Mouse (Mus musculus) liver, postnatal 0 days (tissue): ENCODE data around the gene Srgn. TPM values are rescaled to one million over a fixed set of nuclear protein-coding genes. Genes with fewer than 3 reads are reported as not detected.

Experiments
- ATAC-seq: fragments of 200-750 bp; cut with Nextera tagmentation; 2 replicates; pipeline ENCODE4 v1.8.0; 2017; ENCODE audit warnings: mild to moderate bottlenecking, moderate library complexity
- DNase-seq: peaks from one replicate; pipeline ENCODE4 v3.0.0-alpha.2; 2016
- H3K27ac ChIP-seq: fragments of 300-500 bp; sonication (generic); 2 replicates; pipeline ENCODE4 v1.5.1; 2014; ENCODE audit warnings: antibody characterized with exemption, moderate library complexity, mild to moderate bottlenecking, low read depth
- H3K27me3 ChIP-seq: fragments of 300-500 bp; sonication (generic); 2 replicates; pipeline ENCODE4 v1.6.1; 2014; ENCODE audit warnings: low read length, control low read depth, mixed read lengths; ENCODE audit not compliant: insufficient read depth
- H3K36me3 ChIP-seq: fragments of 300-500 bp; sonication (generic); replicated peaks from 2 replicates; pipeline ENCODE4 v1.6.1; 2014; ENCODE audit warnings: mild to moderate bottlenecking, control low read depth, low read length, moderate library complexity, mixed read lengths; ENCODE audit not compliant: insufficient read depth
- H3K4me1 ChIP-seq: fragments of 300-500 bp; sonication (generic); 2 replicates; pipeline ENCODE4 v1.6.1; 2014; ENCODE audit warnings: antibody characterized with exemption, mild to moderate bottlenecking, control low read depth; ENCODE audit not compliant: insufficient read depth
- H3K4me2 ChIP-seq: fragments of 300-500 bp; sonication (generic); 2 replicates; pipeline ENCODE4 v1.6.1; 2014; ENCODE audit warnings: low read depth, mild to moderate bottlenecking, low read length, moderate library complexity, mixed read lengths
- H3K4me3 ChIP-seq: fragments of 300-500 bp; sonication (generic); 2 replicates; pipeline ENCODE4 v1.5.1; 2014; ENCODE audit warnings: low read depth, low read length
- H3K9ac ChIP-seq: fragments of 300-500 bp; sonication (generic); replicated peaks from 2 replicates; pipeline ENCODE4 v1.6.1; 2014; ENCODE audit warnings: mild to moderate bottlenecking, moderate library complexity
- H3K9me3 ChIP-seq: fragments of 300-500 bp; sonication (generic); 2 replicates; pipeline ENCODE4 v1.6.1; 2016; ENCODE audit warnings: mild to moderate bottlenecking, control low read depth, low read length, mixed read lengths
- CTCF ChIP-seq: sonication (generic); IDR thresholded peaks from 2 replicates; pipeline ENCODE4 v1.5.1; 2016; ENCODE audit warnings: antibody characterized with exemption, low read depth
- EP300 ChIP-seq: IDR thresholded peaks from 2 replicates; pipeline ENCODE4 v1.6.1; 2016; ENCODE audit warnings: antibody characterized with exemption, low read depth, mild to moderate bottlenecking
- WGBS: fragments of 180-500 bp; shearing (Covaris S2); extraction: QIAGEN DNeasy Blood & Tissue Kit; methylation state at CpG from one replicate; pipeline ENCODE4 v1.1.7; 2014; ENCODE audit not compliant: insufficient replicate concordance; 5-methylcytosine and 5-hydroxymethylcytosine counted together
- polyA plus RNA-seq: library from polyadenylated mRNA; unstranded; fragments of >200 nt; fragmentation: Nextera tagmentation; extraction: Ambion mirVana; gene quantifications from 2 replicates; pipeline ENCODE4 v1.2.1, GENCODE M21; 2015

Gene Srgn
- polyA plus RNA-seq, 1 experiment from 2014 or later, result 108 TPM

DNA sequence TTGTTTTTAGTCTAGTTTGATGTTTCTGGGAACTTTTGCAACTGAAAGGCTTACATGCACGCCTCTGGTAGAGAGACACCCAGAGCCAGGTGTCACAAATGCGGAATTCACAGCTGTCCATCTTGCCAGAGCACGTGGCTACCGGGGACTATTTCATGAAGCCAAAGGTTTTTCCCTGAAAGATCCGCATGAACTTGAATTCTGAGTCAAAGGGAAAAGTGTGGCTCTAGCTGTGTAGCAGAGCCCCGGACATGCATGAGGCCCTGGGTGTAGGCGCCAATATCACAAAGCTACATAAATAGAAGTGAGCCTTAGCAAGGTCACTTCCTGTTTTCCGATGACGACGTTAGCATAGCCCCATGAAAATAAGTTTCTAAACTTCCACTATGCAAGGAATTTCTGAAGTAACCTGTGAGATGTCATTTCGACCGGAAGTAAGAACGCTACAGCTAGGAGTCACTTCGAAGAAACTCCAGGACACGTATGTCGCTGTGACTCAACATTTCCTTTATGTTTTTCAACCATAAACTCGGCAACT is 21.2 kb downstream of the Srgn start:
- peak; percentile 53 for DNase-seq
- Histone ChIP-seq H3K36me3 (no peaks in the 10 kb centered on the region), H3K4me3 (peak overlapping the region; percentile 50), H3K4me2 (peak overlapping the region; percentile 80), H3K27ac (peak overlapping the region; percentile 95), H3K27me3 (no peaks in the 10 kb centered on the region), H3K9ac (peak overlapping the region; percentile 59), H3K4me1 (peaks cover 43% of the 10 kb centered on the region), H3K9me3 (no peaks in the 10 kb centered on the region)
- WGBS, result 28% methylated on average over 17 of the region's 17 CpGs
- TF ChIP-seq EP300 (peak; percentile 78), CTCF (no peak)
- peak; percentile 60 for ATAC-seq

DNA sequence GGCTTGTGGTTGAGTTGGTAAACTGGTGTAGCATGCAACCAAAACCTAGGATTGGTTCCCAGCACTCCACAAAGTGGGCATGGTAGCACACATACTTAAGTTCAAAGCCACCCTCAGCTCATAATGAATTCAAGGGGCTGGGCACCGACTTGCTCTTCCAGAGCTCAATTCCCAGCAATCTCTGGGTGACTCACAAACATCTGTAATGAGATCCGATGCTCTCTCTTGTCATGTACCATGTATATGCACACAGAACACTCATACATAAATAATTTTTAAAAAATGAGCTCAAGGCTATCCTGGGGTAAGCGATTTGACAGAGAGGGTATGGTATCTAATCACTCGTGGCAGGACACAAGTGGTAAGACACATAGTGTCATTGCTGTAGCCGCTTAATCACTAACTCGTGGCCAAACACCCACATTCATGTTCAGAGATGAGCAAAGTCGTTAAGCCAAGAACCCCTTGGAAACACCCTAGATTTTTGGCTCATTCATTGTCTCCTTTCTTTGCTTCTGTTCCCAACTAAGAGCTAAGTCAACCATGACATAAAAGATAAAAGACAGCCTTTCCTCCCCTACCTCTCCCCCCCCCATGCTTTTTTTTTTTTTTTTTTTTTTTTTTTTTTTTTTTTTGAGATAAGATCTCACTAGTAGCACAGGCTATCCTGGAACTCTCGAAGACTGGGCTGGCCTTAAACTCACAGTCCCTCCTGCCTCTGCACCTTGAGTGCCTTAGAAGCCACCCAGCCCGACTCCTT is 21.8 kb downstream of the Srgn start:
- 49% methylated on average over 9 of the region's 9 CpGs for WGBS
- no peak for ATAC-seq
- Histone ChIP-seq H3K9me3 (no peaks in the 10 kb centered on the region), H3K27me3 (no peaks in the 10 kb centered on the region), H3K4me2 (peak overlapping the region; percentile 80), H3K9ac (peak overlapping the region; percentile 59), H3K27ac (peak overlapping the region; percentile 95), H3K4me1 (peaks cover 48% of the 10 kb centered on the region), H3K4me3 (peak overlapping the region; percentile 50), H3K36me3 (no peaks in the 10 kb centered on the region)
- no peak for DNase-seq
- TF ChIP-seq CTCF (no peak), EP300 (no peak)

DNA sequence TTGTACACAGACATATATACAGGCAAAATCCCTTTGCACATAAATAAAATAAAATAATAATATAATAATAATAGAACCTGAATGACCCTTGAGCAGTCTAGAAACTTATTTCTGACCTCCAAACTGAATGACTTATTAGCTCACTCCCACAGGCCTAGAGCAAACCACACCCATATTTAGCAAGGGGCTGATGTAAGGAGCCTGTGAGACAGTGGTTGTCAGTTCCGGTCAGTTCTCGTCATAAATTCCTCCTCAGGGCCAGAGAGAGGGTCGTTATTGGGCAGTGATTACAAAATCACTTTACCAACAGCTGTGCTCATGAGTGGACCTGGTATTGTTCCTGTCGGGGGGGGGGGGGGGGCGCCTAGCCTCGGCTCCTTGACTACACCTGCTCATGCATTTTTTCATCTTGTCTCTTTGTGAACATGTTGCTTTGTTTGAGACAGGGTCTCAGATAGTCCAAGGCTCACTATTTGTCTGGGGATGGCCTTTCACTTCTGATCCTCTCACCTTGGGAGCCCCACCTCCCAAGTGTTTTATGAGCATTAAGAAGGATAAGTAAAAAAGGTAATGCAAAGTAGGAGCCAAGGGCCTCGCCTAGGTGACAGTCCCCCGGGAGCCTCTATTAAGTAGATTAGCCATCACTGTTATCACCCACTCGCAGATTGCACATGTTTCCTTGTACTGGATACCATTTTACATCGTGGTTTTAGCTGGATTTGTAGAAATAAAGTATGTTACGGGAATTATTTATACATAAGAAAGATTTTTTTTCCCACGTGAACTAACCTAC is 23.2 kb downstream of the Srgn start:
- H3K27ac ChIP-seq, result peak overlapping the region; percentile 62
- WGBS, result 35% methylated on average over 12 of the region's 12 CpGs
- ATAC-seq (no peak), DNase-seq (no peak)
- peak overlapping the region; percentile 57 for H3K4me2 ChIP-seq
- H3K4me1 ChIP-seq, result peaks cover 47% of the 10 kb centered on the region
- H3K9ac ChIP-seq, result no peak overlapping the region
- no peaks in the 10 kb centered on the region for H3K27me3 ChIP-seq
- H3K4me3 ChIP-seq, result peak overlapping the region; percentile 15
- H3K36me3 ChIP-seq, result 0 out of 2 replicates have a peak, but pooled peaks cover 2% of the 10 kb centered on the region
- no peaks in the 10 kb centered on the region for H3K9me3 ChIP-seq
- TF ChIP-seq EP300, result no peak
- TF ChIP-seq CTCF, result no peak

DNA sequence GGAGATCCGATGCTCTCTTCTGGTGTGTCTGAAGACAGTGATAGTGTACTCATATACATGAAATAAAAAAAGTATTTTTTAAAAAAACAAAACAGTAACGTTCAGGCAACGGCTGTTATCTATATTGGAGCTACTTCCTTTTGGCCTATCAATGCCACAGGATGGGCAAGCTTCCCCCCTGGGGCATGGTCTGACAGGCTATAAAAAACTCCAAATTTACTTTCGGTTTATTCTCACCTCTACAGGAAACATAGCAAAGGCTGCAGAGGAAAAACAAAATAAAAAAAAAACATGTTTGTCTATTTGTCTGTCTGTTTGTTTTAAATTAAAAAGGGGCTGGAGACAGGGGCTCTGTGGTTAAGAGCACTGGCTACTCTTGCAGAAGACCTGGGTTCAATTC is 23.9 kb downstream of the Srgn start:
- WGBS, result 16% methylated on average over 4 of the region's 4 CpGs
- ATAC-seq (no peak), DNase-seq (no peak)
- H3K27ac ChIP-seq, result peak overlapping the region; percentile 62
- H3K4me3 ChIP-seq, result peak overlapping the region; percentile 15
- peak overlapping the region; percentile 57 for H3K4me2 ChIP-seq
- no peaks in the 10 kb centered on the region for H3K27me3 ChIP-seq
- H3K36me3 ChIP-seq, result 0 out of 2 replicates have a peak, but pooled peaks cover 2% of the 10 kb centered on the region
- peaks cover 40% of the 10 kb centered on the region for H3K4me1 ChIP-seq
- TF ChIP-seq CTCF (no peak), EP300 (no peak)
- H3K9ac ChIP-seq, result 0 out of 2 replicates have a peak overlapping the region, but pooled peaks have one; percentile 10
- H3K9me3 ChIP-seq, result no peaks in the 10 kb centered on the region

DNA sequence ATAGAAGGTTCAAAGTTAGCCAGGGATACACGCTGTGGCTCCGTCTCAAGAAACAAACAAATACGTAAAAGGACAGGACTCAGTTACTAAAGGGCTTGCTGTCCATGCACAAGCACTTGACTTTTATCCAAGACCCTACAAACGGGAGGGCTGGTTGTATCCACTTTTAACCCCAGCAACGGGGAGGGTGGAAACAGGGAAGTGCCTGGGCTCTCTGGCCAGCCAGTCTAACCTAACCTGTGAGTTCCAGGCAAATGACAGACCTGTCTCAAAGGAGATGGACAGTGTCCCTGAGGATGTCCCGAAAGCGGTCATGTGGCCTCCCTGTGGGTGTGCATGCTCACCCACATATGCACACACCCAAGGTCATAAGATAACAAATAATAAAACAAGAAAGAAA is 25.3 kb downstream of the Srgn start:
- TF ChIP-seq EP300 (no peak), CTCF (no peak)
- Histone ChIP-seq H3K4me1 (peaks cover 39% of the 10 kb centered on the region), H3K4me2 (0 out of 2 replicates have a peak overlapping the region, but pooled peaks have one; percentile 57), H3K9me3 (no peaks in the 10 kb centered on the region), H3K4me3 (no peak overlapping the region), H3K36me3 (0 out of 2 replicates have a peak, but pooled peaks cover 2% of the 10 kb centered on the region), H3K9ac (no peak overlapping the region), H3K27ac (peak overlapping the region; percentile 46; the same call in 1 of the 2 replicates), H3K27me3 (no peaks in the 10 kb centered on the region)
- WGBS, result 60% methylated on average over 7 of the region's 7 CpGs
- DNase-seq (no peak), ATAC-seq (no peak)
